Mouse (Mus musculus) testis, adult 10 weeks (tissue): ENCODE data around the gene Polr2c. TPM values are rescaled to one million over a fixed set of nuclear protein-coding genes. Genes with fewer than 3 reads are reported as not detected.

ENCODE experiments used
- polyA plus RNA-seq: library from polyadenylated mRNA; stranded (reverse); fragments of 350-450 nt; fragmentation: Illumina TruSeq; extraction: RNeasy Lipid Tissue Mini Kit (QIAGEN cat#74804); gene quantifications from one replicate; pipeline ENCODE4 v1.2.3, GENCODE M21; 2014; ENCODE audit warnings: low read depth, low replicate concordance

The Polr2c gene
- polyA plus RNA-seq: 4.5 TPM

GRCm38 (mm10) chr8:94857346-94858173 lies at the start of gene Polr2c:
Gene Polr2c, plus strand, starts transcription at chr8:94857450.

DNA sequence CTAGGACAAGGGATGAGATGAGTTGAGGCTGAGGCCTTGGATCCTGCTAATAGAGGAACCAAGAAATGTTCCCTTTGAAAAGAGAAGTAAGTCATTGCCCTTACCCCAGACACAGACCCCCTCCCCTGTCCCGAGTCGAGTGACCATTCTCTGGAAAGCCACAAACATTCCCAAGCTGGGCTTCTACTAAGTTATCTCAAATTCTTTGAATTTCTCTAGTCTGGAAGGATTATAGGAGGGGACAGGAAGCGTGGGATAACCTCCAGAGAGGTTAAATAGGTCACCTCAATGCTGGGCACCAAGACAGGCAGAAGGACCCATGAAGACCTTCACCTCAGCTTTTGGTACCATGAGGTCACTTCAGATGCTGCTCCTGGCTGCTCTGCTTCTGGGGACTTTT lies 47.1 kb upstream of the Polr2c start, which contains the start of gene Ccl17:
Ccl17 (plus strand) TSS at position 301 of the 400 bp plus-strand sequence.

DNA sequence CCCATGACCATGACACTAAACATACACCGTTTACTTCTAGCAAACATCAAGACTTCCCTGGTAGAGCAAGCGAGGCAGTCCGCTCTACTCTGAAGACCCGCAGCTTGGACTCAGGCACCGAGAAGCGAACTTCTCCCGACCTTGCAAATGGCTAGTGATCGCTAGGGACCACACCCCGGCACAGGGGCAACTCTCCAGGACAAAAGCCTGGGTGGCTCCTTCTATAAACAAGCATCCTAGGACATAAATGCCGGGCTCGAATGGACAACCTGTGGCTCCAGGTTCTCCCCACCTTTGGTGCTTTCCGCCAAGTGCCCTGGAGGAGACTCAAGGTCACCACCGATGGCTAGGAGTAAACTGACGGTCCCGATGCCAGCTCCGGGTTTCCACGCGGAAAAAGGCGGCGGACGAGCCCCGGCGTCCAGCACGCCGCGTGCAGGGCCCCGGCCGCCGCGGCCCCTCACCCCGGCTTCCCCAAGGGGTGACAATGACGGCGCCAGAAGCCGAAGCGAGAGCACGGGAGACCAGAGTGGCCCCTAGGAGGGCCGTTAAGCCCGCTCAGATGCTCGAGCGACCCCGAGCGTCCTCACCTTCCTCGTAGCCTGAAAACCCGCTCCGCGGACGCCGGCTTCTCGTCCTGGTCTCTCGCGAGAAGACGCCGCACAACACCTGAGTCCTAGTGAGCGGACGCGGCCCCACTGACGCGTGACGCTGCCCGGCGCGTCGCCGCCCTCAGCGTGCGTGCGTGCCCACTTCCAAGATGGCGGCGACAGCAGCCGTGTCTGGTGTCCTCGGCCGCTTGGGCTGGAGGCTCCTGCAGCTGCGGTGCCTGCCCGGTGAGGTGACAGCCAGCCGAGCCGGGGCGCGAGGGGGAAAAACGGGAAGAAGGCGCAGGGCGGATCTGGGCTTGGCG lies 19.3 kb upstream of the Polr2c start, which contains the start of the genes Coq9 and Ciapin1:
Coq9 (plus strand) TSS at position 660 of the 913 bp plus-strand sequence.
Ciapin1 (minus strand) TSS at position 697 of the 913 bp plus-strand sequence.

DNA sequence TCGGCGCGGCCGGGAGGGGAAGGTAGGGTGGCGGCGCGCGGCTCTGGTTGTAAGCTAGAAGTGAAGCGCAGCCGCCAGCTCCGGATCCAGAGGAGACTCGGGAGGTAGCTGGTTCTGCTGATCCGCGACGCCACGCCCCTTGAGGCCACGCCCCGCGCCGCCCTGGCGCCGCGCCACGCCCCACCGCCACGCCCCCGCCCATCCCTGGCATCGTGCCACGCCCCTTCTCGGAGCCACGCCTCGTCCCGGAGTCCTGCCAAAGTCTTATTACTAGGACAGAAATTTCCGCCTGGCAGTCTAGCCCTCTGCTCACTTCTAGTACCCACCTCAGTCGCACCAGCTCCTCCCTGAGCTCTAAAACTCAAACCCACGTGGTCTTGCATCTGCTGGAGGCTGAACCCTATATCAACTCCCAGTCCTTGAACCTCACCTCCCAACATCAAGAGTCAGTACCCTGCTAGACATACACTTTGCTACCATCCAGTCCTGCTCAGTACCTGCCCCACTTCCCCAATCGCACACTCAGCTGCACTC lies 19.0 kb downstream of the Polr2c start, which contains the start of gene Dok4:
Dok4 (minus strand) TSS at position 134 of the 534 bp plus-strand sequence.

DNA sequence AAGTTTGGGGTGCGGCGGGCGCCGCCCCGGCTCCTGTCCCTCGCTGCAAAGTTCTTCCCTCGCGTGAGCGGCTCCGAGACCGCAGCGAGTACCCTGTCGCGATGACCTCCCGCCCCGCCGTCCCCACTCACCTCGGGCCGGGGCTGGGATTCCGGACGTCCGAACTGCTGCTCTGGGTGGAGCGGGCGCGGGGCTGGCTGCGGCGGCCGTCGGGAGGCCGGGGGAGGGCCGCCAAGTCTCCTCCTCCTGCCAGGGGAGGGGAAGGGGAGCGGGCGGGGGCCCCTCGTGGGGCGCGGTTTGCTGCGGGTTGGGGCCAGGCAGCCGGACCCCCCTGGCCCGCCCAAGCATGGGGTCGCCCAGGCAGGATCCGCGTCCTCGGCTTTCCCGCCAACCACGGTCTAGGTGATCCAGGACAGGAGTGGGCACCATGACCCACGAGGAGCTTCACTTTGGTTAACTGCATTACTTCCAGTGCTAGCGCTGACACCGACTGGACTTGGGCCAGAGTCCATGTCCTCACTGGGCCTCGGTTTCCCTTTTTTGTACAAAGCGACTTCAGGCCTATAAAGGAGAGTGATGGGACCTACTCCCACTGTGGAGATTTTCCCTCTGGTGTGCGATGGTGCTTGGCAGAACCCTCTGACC lies 60.7 kb downstream of the Polr2c start, which contains the start of gene Ccdc102a:
Ccdc102a (minus strand) TSS at position 248 of the 645 bp plus-strand sequence.

Other genes starting within 250 kb of the Polr2c start
- 906 TPM for gene Arl2bp, start 190.8 kb upstream of the Polr2c start, polyA plus RNA-seq
- not detected for gene Pllp, start 161.2 kb upstream of the Polr2c start, polyA plus RNA-seq
- gene Ccl22, start 111.9 kb upstream of the Polr2c start, polyA plus RNA-seq: 1.9 TPM
- 0.35 TPM for gene Cx3cl1, start 85.4 kb upstream of the Polr2c start, polyA plus RNA-seq
- not detected for gene Ccl17, start 47.0 kb upstream of the Polr2c start, polyA plus RNA-seq
- 7.5 TPM for gene Coq9, start 19.1 kb upstream of the Polr2c start, polyA plus RNA-seq
- gene Ciapin1, start 19.1 kb upstream of the Polr2c start, polyA plus RNA-seq: 11.3 TPM
- gene Dok4, start 18.9 kb downstream of the Polr2c start, polyA plus RNA-seq: 0.10 TPM
- gene Ccdc102a, start 60.6 kb downstream of the Polr2c start, polyA plus RNA-seq: not detected
- gene Adgrg5, start 66.2 kb downstream of the Polr2c start, polyA plus RNA-seq: not detected
- gene Adgrg1, start 117.3 kb downstream of the Polr2c start, polyA plus RNA-seq: 3.3 TPM
- not detected for gene Adgrg3, start 160.2 kb downstream of the Polr2c start, polyA plus RNA-seq
- gene Drc7, start 197.7 kb downstream of the Polr2c start, polyA plus RNA-seq: 10.0 TPM
- gene Katnb1, start 223.7 kb downstream of the Polr2c start, polyA plus RNA-seq: 1.5 TPM